Mouse (Mus musculus): ENCODE results near the gene Pdzd11.

The Pdzd11 gene

DNA sequence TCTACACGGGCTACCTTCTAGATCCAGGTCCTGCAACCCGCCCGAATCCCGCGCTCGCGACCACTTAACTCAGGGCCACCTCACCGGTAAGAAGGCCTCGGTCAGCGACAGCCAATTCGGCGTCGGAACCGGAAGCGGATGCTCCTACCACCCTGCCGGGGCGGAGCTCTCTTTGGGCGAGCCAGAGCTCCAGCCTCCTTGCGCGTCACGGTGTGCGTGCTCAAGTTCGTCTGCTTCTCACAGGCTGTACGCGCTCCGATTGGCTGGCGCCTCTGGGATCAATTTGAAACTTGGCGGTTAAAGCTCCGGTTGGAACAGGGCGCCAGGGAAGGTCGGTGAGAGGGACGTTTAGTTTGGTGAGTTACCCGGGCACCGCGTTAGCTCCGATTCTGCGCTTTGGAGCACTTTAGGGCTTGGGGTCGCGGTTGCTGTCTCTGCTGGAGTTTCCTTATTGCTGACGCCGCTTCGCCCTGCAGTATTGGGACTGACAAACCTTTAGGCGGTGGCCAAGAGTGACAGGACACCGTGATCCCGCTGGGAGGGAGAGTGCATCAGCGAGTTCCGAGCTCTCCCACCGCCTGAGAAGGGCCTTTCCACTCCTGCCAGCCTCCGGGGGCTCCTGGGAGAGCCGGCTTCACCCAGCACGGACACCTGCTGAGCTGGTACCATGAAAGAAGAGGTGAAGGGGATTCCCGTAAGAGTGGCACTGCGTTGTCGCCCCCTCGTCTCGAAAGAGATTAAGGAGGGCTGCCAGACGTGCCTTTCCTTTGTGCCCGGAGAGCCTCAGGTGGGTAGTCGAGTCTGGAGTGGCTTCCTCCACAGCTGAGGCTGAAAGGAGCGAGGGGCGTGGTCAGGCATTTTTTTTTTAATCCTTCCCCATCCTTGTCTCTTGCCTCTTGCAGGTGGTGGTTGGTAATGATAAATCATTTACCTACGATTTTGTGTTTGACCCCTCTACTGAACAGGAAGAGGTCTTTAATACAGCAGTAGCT, at the start of gene Pdzd11:
Gene Pdzd11 (minus strand): TSS at position 767 of the 992 bp plus-strand sequence.
- DNase-seq (ENCODE audit: low spot score): peak; percentile 91

- no peak for DNase-seq (ENCODE audit: low spot score)
Measured at GRCm38 (mm10) chrX:100664825-100665224, 38.5 kb upstream of the Pdzd11 start.

- no peak for DNase-seq (ENCODE audit: low spot score)
Measured at GRCm38 (mm10) chrX:100652848-100653247, 26.5 kb upstream of the Pdzd11 start.

DNA sequence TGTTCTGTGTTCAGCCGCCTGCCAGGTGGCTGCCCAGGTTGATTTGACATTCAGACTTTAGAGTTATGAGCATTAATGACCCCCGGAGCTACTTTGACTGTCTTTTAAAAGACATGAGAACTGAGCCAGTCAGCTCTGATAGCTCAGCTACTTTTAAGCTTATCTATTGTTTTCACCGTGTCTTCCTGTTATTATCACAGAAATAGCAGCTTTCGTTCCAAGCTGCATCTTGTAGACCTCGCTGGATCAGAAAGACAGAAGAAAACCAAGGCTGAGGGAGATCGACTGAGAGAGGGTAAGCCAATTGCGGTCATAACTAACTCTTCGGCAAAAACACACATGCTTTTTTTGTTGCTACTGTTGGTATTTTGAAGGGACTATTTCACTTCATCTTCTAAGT, 12.1 kb upstream of the Pdzd11 start:
- no peak for DNase-seq (ENCODE audit: low spot score)

- no peak for DNase-seq (ENCODE audit: low spot score)
Measured at GRCm38 (mm10) chrX:100629076-100629475, 2.7 kb upstream of the Pdzd11 start.

- no peak for DNase-seq (ENCODE audit: low spot score)
Measured at GRCm38 (mm10) chrX:100625546-100625801, 894 bp downstream of the Pdzd11 start, which contains the start of gene Kif4. Kif4 (plus strand) TSS chrX:100625737.

DNA sequence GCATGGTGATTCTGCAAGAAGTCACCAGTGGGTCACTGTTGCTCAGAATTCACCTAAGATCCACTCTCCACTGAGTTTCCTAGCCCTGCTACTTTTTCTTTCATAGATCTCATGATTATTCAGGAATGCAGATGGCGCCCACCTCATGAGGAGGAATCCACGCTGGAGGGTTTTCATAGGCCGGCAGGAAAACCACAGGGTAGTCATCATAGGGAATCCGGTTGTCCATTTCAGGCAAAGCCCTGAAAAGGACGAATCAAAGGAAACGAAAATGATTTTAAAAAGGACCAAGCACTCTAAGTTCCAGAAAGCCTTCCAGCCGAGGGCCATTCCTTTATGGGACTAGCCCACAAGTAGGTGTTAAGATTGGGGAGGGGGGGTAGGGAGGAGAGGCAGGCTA, 1.2 kb downstream of the Pdzd11 start:
- DNase-seq (ENCODE audit: low spot score): no peak

GRCm38 (mm10) chrX:100624242-100624641, 2.1 kb downstream of the Pdzd11 start:
- no peak for DNase-seq (ENCODE audit: low spot score)

DNA sequence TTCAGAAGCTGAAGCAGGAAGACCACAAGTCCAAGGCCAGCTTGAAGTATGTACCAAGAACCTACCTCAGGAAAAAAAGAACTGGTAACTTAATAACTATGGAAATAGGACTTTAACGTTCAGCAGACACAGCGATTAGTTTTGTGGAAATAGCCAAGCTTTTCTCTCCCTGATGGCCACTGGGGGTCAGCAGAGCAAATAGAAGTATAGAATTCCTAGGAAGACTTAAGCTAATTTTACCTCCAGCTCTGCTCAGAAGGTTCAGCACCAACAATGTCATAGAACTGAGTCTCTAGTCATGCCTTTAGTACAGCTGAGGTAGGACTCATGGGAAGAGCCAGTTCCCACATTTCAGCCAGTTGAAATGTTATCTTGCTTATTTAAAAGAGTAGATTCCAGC, 5.0 kb downstream of the Pdzd11 start:
- DNase-seq (ENCODE audit: low spot score): no peak

GRCm38 (mm10) chrX:100618488-100618887, 7.9 kb downstream of the Pdzd11 start:
- DNase-seq (ENCODE audit: low spot score): no peak

GRCm38 (mm10) chrX:100605314-100605713, 21.1 kb downstream of the Pdzd11 start, which contains the start of gene Arr3:
Arr3 (plus strand) TSS chrX:100605497.
- DNase-seq (ENCODE audit: low spot score): peak; percentile 2

- DNase-seq (ENCODE audit: low spot score): no peak
Measured at GRCm38 (mm10) chrX:100599755-100600154, 26.6 kb downstream of the Pdzd11 start.

- peak; percentile 64 for DNase-seq (ENCODE audit: low spot score)
Measured at GRCm38 (mm10) chrX:100597439-100597838, 28.9 kb downstream of the Pdzd11 start.

- no peak for DNase-seq (ENCODE audit: low spot score)
Measured at GRCm38 (mm10) chrX:100594791-100595190, 31.6 kb downstream of the Pdzd11 start, which contains the start of gene P2ry4. P2ry4 (minus strand) TSS chrX:100594869.

Measured in retina, embryonic 14.5 days (tissue).